Mouse (Mus musculus) cerebral cortex, adult 2 months (tissue): ENCODE data around the gene Sh3d19.

Source experiments
- WGBS: fragments of 180-500 bp; shearing (Covaris S2); methylation state at CpG from one replicate; pipeline ENCODE4 v1.1.7; 2018; 5-methylcytosine and 5-hydroxymethylcytosine counted together

The Sh3d19 gene

DNA sequence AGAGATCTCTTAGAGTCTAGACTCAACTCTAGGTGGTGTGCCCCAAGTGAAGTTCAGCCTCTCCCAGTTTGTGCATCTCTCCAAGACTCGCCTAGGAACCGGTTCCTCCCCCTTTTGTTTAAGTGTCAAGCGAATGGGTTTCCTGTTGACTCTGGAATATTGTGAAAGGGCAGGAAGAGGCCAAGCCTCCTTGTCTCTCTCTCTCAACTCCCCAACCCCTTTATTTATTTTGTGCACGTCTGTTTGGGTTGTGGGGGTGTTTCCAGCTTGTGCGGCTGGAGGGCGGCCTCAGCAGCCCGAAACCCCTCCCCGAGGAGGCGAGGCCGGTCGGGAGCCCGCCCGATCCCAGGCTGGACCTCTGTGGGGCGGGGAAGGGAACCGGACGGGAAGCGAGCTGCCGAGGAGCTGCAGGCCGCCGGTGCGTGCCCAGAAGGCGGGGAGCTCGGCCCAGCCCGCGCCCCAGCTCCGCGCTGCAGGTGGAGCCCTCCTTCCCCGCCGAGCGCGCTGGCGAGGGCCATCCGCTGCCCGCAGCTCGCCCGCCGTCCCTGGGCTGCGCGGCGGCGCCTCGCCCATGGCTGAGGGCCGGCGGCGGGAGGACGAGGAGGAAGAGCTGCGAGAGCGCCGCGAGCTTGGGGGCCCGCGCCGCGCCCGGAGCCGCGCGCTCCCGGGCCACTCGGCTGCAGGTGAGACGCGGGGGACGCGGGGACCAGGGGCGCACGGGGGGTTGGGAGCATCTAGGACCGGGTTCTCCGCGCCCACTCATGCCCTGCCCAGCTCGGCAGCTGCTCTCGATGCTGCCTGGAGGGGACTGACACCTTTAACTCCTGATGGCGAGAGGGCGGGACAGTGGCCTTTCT lies at the start of gene Sh3d19:
Gene Sh3d19, plus strand, starts transcription at position 368 of the 857 bp plus-strand sequence.
- under 1% methylated on average over 70 of the region's 73 CpGs for WGBS

GRCm38 (mm10) chr3:85922331-85922730 lies 48.6 kb upstream of the Sh3d19 start:
- 74% methylated on average over 3 of the region's 3 CpGs for WGBS

DNA sequence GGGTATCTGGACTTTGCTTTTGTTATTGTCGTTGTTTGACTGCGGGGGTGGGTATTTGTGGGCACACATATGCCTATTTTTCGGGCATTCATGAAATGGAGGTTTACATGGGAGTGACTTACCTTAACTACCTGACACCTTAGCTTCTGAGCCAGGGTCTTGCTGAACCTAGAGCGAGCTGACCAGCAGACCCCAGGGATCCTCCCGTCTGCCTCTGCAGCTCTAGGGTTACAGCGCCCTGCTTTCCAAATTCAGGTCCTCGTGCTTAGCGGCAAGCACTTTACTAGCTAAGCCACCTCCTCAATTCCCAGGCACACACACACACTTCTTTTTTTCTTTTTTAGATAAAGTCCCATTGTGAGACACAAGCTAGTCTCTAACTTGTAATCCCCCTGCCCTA lies 47.6 kb upstream of the Sh3d19 start:
- WGBS: 59% methylated on average over 8 of the region's 8 CpGs

- WGBS: 43% methylated on average over 18 of the region's 18 CpGs
Observed at GRCm38 (mm10) chr3:85923954-85924945, 46.7 kb upstream of the Sh3d19 start.

DNA sequence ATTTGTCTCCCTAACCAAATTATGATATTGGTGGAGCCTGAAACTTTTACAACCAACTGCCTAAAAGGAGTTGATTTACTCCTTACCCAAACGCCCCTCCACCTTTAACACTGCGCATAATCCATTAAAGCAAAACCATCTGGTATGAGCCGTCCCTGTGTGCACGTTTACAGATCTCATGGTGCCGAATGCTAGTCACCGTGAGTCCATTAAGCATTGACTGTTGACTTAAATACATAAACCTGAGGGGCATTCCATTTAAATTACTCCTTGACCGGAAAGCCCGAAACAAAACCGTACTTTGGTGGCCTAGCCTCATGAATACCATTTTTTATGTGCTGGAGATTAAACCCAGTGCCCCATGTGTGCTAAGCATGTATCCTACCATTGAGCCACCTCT lies 43.6 kb upstream of the Sh3d19 start:
- WGBS: 89% methylated on average over 9 of the region's 9 CpGs

DNA sequence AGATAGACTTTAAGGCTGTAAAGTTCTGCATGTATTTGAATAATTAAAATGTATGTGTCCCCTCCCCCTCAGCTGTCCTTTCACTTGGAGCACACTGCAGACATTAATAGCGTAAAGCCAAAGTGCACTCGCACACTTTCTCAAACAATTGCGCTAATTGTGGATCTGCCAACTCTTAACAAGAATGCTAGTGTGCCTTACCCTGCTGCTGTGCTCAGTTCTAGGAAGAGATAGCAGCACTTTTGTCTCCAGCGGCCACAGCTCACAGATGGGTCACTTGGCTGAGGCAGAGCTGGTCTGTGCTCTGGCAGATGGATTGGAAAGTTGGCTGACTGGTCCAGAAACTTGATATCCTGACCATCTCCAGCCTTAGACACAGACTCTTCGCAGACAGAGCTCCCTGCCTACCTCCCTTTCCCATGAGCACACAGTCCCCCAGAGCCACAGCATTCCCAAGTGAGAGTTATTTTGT lies 42.7 kb upstream of the Sh3d19 start:
- 75% methylated on average over 5 of the region's 5 CpGs for WGBS

DNA sequence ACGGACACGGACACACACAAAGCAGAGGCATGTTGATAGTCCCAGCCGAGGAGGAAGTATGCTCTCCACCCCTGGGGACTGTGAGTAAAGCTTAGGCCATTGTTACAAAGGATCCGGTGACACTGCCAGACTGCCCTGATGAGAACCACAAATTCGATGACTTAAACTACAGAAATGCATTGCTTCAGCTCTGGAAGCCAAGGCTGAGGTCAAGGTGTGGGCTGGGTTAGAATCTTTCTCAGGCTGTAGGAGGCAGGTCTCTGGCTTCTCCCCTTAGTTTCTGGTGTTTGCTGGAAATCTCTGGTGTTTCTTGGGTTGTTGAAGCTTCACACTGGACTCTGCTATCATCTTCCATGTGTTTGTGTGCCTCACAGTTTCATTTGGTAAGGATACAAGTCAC lies 41.2 kb upstream of the Sh3d19 start:
- WGBS: 78% methylated on average over 5 of the region's 5 CpGs

- 89% methylated on average over 11 of the region's 11 CpGs for WGBS
Observed at GRCm38 (mm10) chr3:85930671-85931255, 40.1 kb upstream of the Sh3d19 start.

- WGBS: 94% methylated on average over 6 of the region's 6 CpGs
Observed at GRCm38 (mm10) chr3:85931859-85932258, 39.0 kb upstream of the Sh3d19 start.

- whole genome bisulfite sequencing: 89% methylated on average over 5 of the region's 5 CpGs
Observed at GRCm38 (mm10) chr3:85933586-85933985, 37.3 kb upstream of the Sh3d19 start.

DNA sequence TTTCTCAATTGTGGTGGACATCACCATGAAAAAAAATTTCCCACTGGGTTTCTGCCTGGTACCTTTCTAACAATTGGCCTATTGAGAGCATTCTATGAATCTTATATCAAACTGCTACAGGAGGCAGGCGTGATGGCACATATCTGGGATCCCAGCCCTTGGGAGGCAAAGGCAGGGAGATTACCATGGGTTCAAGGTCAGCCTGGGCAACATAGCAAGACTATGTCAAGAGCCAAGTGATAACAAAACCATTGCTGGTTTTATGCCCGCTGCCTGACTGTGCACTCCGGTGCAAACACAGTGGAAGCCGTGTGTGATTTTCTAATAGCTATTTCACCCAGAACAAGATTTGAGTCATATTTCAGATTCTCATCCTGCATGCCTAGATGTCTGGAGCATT lies 20.0 kb upstream of the Sh3d19 start:
- WGBS: 77% methylated on average over 4 of the region's 4 CpGs

DNA sequence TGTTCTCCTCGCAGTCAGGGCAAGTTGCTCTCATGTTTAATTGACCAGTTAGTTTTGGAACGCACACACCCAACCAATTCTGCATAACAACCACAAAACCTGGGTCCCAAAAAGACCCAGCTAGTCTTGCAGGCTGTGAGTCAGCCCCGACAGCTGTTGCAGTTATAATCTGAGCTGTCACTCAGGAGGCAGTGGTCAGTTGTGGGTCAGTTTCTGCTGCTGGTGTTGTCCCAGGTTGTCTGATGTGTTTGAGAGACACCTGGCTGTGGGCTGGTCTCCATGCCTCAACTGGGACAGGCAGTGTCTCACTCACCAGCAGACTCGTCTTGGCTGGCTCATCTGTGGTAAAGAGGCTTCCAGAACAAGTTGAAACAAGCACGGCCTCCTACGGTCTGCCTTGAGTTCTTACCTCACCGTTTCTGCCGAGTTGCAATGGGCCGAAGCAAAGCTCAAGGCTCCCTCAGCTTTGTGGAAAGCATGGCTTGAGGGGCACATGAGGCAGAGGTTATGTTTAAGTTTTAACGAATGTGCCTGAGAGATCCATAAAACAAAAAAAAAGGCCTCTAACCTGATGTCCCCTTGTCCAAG lies 18.1 kb upstream of the Sh3d19 start:
- 92% methylated on average over 10 of the region's 10 CpGs for WGBS

- 75% methylated on average over 9 of the region's 9 CpGs for WGBS
Observed at GRCm38 (mm10) chr3:85955269-85955668, 15.6 kb upstream of the Sh3d19 start.

GRCm38 (mm10) chr3:85955704-85956103 lies 15.2 kb upstream of the Sh3d19 start:
- 95% methylated on average over 5 of the region's 5 CpGs for WGBS

GRCm38 (mm10) chr3:85959669-85960068 lies 11.2 kb upstream of the Sh3d19 start:
- WGBS: 94% methylated on average over 1 of the region's 1 CpGs

DNA sequence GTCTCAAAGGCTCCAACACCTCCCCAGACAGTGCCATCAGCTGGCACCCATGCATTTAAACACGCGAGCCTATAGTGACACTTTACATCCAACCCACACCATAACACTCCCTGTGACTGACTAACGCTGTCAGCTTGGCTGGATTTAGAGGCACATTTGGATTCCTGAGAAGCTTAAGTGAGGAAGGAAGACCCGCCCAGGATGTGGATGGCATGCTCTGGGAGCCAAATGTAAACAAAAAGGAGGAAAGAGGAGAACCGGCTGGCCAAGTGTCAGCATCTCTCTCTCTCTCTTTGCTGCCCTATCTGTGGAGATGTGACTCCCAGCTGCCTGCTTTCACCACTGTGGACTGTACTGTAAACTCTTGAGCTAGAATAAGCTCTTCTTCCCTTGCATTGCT lies 9.8 kb upstream of the Sh3d19 start:
- WGBS: 38% methylated on average over 5 of the region's 5 CpGs

GRCm38 (mm10) chr3:85965479-85965878 lies 5.4 kb upstream of the Sh3d19 start:
- 94% methylated on average over 4 of the region's 4 CpGs for WGBS

DNA sequence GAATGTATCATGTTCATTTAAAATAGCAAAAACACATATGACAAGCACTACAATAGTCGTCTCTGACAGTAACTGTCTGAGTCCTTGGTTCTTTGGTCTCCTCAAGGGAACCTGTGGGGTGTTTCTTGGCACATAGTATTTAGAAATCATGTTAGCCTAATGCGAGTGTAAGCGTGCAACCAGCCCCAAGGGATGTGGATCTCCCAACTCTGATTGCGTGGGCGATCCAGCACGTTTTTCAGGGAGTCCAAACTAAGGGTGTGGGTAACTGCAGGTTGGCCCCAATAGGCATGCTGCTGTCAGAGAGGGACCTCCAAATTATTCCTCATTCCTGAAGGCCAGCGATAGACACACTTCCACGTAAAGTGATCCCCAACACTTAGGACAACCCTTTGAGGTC lies 1.9 kb upstream of the Sh3d19 start:
- 90% methylated on average over 8 of the region's 8 CpGs for WGBS

DNA sequence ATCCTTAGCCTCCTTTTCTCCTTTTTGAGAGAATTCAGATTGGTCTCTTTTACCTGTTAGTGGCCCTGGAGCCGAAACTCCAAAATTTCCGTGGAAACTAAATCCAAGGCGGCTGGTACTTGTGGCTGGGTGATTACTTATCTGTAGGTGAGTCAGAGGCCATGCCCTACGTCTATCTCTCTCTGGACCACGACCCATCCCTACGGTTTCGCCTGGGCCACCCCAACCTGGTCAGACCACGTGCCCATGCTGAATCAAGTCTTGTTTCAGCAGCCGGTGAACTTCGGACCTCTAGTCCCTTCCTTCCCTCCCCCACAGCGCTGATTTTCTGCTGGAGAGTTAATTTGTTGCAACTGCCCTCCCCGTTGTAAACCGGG lies 678 bp downstream of the Sh3d19 start:
- 3% methylated on average over 13 of the region's 13 CpGs for WGBS

- WGBS: 91% methylated on average over 10 of the region's 10 CpGs
Observed at GRCm38 (mm10) chr3:85973376-85974140, 2.6 kb downstream of the Sh3d19 start.

DNA sequence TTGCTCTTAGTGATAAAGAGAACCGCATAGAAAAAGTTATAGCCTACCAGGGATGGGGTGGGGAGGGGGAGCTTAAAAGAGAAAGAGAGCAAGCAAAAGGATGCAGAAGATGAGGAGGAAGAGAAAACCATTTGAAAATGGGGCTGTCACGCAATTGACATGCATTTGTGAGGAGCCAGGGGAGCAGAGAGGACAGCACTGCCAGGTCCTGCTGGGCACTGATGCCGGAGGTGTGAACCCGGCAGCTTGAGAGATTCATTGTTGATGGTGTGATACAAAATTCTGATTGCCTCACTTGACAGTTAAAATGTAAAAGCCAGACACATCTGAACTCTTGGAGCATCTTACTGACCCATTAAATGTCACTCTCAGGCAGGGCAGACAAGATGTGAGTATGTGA lies 3.5 kb downstream of the Sh3d19 start:
- WGBS: 80% methylated on average over 4 of the region's 4 CpGs
